Mouse (Mus musculus) adrenal gland, postnatal 36 days (tissue): ENCODE results near the gene Hist2h2be. TPM values are rescaled to one million over a fixed set of nuclear protein-coding genes. Genes with fewer than 3 reads are reported as not detected.
"Not testable (repeated sequence)": the region's sequence is repeated elsewhere in the genome, so short reads cannot be mapped to it uniquely, and the experiment has no call there.

Experiments
- DNase-seq, 2 experiments: peaks; one replicate each; pipeline ENCODE4 v3.0.0; 2021; ENCODE audit warnings: mixed read lengths in 1 of 2
- total RNA-seq, 2 experiments: library from RNA; stranded (reverse); gene quantifications; 2 replicates each; pipeline ENCODE4 v1.2.3; 2021

Gene Hist2h2be
- total RNA-seq, 2 experiments from 2014 or later, result 16.3 to 17.9 TPM

- peak; percentile 30 to 55 for DNase-seq
These were observed 18.3 kb downstream of the Hist2h2be start, which contains the start of gene Hist2h3c2 for GRCm38 (mm10) chr3:96238954-96239793. Gene Hist2h3c2 (minus strand): TSS chr3:96239127.

GRCm38 (mm10) chr3:96239949-96240798 is 19.3 kb downstream of the Hist2h2be start, which contains the start of gene Hist2h2aa2:
Gene Hist2h2aa2 (minus strand): TSS chr3:96240276.
- peak; percentile 91 to 96 for DNase-seq

- no peak for DNase-seq
These were observed 19.9 kb downstream of the Hist2h2be start for GRCm38 (mm10) chr3:96240799-96241197.

GRCm38 (mm10) chr3:96243921-96244572 is 23.1 kb downstream of the Hist2h2be start:
- DNase-seq, result no peak

- peak; percentile 84 to 87 for DNase-seq
These were observed 24.3 kb downstream of the Hist2h2be start, which contains the start of gene Hist2h2aa1 for GRCm38 (mm10) chr3:96245003-96245886. Gene Hist2h2aa1 (plus strand): TSS chr3:96245497.

- not testable (repeated sequence) for DNase-seq
These were observed 25.1 kb downstream of the Hist2h2be start for GRCm38 (mm10) chr3:96246018-96246417.

GRCm38 (mm10) chr3:96246427-96246856 is 25.5 kb downstream of the Hist2h2be start, which contains the start of gene Hist2h3c1:
Gene Hist2h3c1 (plus strand): TSS chr3:96246685.
- DNase-seq, result not testable (repeated sequence)

- no peak for DNase-seq
These were observed 26.6 kb downstream of the Hist2h2be start for GRCm38 (mm10) chr3:96247356-96248140.

- DNase-seq, result no peak
These were observed 27.5 kb downstream of the Hist2h2be start for GRCm38 (mm10) chr3:96248141-96249033.

- no peak for DNase-seq
These were observed 28.1 kb downstream of the Hist2h2be start for GRCm38 (mm10) chr3:96249034-96249345.

- no peak for DNase-seq
These were observed 30.0 kb downstream of the Hist2h2be start for GRCm38 (mm10) chr3:96250890-96251289.

GRCm38 (mm10) chr3:96251787-96252186 is 30.9 kb downstream of the Hist2h2be start:
- DNase-seq, result no peak

- DNase-seq, result no peak
These were observed 33.9 kb downstream of the Hist2h2be start for GRCm38 (mm10) chr3:96254683-96255355.

- no peak for DNase-seq
These were observed 35.1 kb downstream of the Hist2h2be start for GRCm38 (mm10) chr3:96255926-96256593.

- DNase-seq, result no peak
These were observed 36.3 kb downstream of the Hist2h2be start for GRCm38 (mm10) chr3:96257190-96257589.

GRCm38 (mm10) chr3:96260220-96260619 is 39.3 kb downstream of the Hist2h2be start:
- no peak for DNase-seq

GRCm38 (mm10) chr3:96261623-96262022 is 40.7 kb downstream of the Hist2h2be start:
- no peak for DNase-seq
